Mouse (Mus musculus): ENCODE results near the gene Arih2. TPM values are rescaled to one million over a fixed set of nuclear protein-coding genes. Genes with fewer than 3 reads are reported as not detected.
A peak's percentile ranks its signal among the peaks of the same experiment; 100 is the strongest.

Arih2 gene
- total RNA-seq, 2 experiments from 2014 or later = 60.7 to 76.7 TPM

GRCm38 (mm10) chr9:108560227-108560841 is 88.9 kb downstream of the Arih2 start, which contains the start of gene Impdh2:
TSS of gene Impdh2 (plus strand) at chr9:108560286.
- DNase-seq = peak; percentile 96

DNA sequence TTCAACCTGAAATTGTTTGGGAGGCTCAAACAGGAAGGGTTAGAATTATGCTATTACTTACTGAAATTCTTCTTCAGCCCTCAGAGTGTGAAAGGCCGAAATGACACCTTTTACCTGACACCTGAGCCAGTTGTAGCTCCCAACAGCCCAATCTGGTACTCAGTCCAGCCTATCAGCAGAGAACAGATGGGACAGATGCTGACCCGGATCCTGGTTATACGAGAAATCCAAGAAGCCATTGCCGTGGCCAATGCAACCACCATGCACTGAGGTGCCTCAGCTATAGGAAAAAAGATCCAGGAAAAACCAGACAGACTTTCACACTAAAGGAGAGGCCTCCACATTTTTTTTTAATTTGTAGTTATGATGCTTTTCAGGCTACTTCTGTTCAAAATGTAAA is 90.0 kb downstream of the Arih2 start:
- DNase-seq = no peak

Small RNAs within 50 kb of the gene (microRNA-seq; reads per million reads assigned to microRNA genes)
- gene Gm24083 (0 reads per million in 2 experiments), gene Gm26298 (0 reads per million in 2 experiments), gene Mir191 (0 reads per million in 2 experiments), gene Mir425 (1,019 to 1,261 reads per million in 2 experiments)

Other genes with a start within 250 kb of the Arih2 start
- under 1 TPM; 0.10 to 0.11 TPM for gene Ccdc36, start 220.9 kb downstream of the Arih2 start, total RNA-seq (2021)
- not detected for gene BC048562, start 212.9 kb downstream of the Arih2 start, total RNA-seq (2021)
- gene Ccdc71, start 188.9 kb downstream of the Arih2 start, total RNA-seq (2021) = 10 to 100 TPM; 27.0 to 28.4 TPM
- 10 to 100 TPM; 43.9 to 45.6 TPM for gene Klhdc8b, start 187.8 kb downstream of the Arih2 start, total RNA-seq (2021)
- 100 to 1,000 TPM; 217 to 229 TPM for gene Lamb2, start 169.7 kb downstream of the Arih2 start, total RNA-seq (2021)
- 100 to 1,000 TPM; 108 to 109 TPM for gene Usp19, start 158.8 kb downstream of the Arih2 start, total RNA-seq (2021)
- gene Qars, start 141.7 kb downstream of the Arih2 start, total RNA-seq (2021) = 10 to 100 TPM; 75.7 to 83.6 TPM
- gene Qrich1, start 132.6 kb downstream of the Arih2 start, total RNA-seq (2021) = 10 to 100 TPM; 93.5 to 94.0 TPM
- 10 to 100 TPM; 77.5 to 79.6 TPM for gene Impdh2, start 89.1 kb downstream of the Arih2 start, total RNA-seq (2021)
- gene Ndufaf3, start 82.0 kb downstream of the Arih2 start, total RNA-seq (2021) = 10 to 100 TPM; 57.0 to 64.2 TPM
- 10 to 100 TPM; 20.6 to 21.6 TPM for gene Dalrd3, start 79.5 kb downstream of the Arih2 start, total RNA-seq (2021)
- gene Wdr6, start 70.6 kb downstream of the Arih2 start, total RNA-seq (2021) = 10 to 100 TPM; 36.6 to 40.0 TPM
- gene P4htm, start 51.7 kb downstream of the Arih2 start, total RNA-seq (2021) = 10 to 100 TPM; 13.2 to 13.4 TPM
- gene Slc25a20, start 12.7 kb upstream of the Arih2 start, total RNA-seq (2021) = 100 to 1,000 TPM; 206 to 213 TPM
- gene Prkar2a, start 39.9 kb upstream of the Arih2 start, total RNA-seq (2021) = 10 to 100 TPM; 74.0 to 79.7 TPM
- 10 to 100 TPM; 43.7 to 48.5 TPM for gene Ip6k2, start 134.4 kb upstream of the Arih2 start, total RNA-seq (2021)
- 1 to 10 TPM; 8.1 to 8.2 TPM for gene Nckipsd, start 159.0 kb upstream of the Arih2 start, total RNA-seq (2021)
- gene Celsr3, start 176.9 kb upstream of the Arih2 start, total RNA-seq (2021) = under 1 TPM; 0.07 TPM
- gene Slc26a6, start 203.9 kb upstream of the Arih2 start, total RNA-seq (2021) = 10 to 100 TPM in 1 of 2 experiments, 1 to 10 TPM in 1; 8.4 to 10.1 TPM